Mouse (Mus musculus): ENCODE measurements around the gene Dclk3.

The Dclk3 gene

GRCm38 (mm10) chr9:111441151-111441550 is 2.3 kb downstream of the Dclk3 start:
- DNase-seq, result no peak

GRCm38 (mm10) chr9:111446204-111446603 is 7.3 kb downstream of the Dclk3 start:
- no peak for DNase-seq

- no peak for DNase-seq
Observed at GRCm38 (mm10) chr9:111448976-111449375, 10.1 kb downstream of the Dclk3 start.

- DNase-seq, result no peak
Observed at GRCm38 (mm10) chr9:111449880-111450279, 11.0 kb downstream of the Dclk3 start.

- no peak for DNase-seq
Observed at GRCm38 (mm10) chr9:111450853-111451404, 12.0 kb downstream of the Dclk3 start.

GRCm38 (mm10) chr9:111453895-111454294 is 15.0 kb downstream of the Dclk3 start:
- DNase-seq, result no peak

- DNase-seq, result no peak
Observed at GRCm38 (mm10) chr9:111457176-111457935, 18.5 kb downstream of the Dclk3 start.

- no peak for DNase-seq
Observed at GRCm38 (mm10) chr9:111457936-111458310, 19.0 kb downstream of the Dclk3 start.

- no peak for DNase-seq
Observed at GRCm38 (mm10) chr9:111459466-111459865, 20.6 kb downstream of the Dclk3 start.

GRCm38 (mm10) chr9:111460201-111460814 is 21.4 kb downstream of the Dclk3 start:
- no peak for DNase-seq

GRCm38 (mm10) chr9:111461415-111462103 is 22.7 kb downstream of the Dclk3 start:
- DNase-seq, result no peak

- no peak for DNase-seq
Observed at GRCm38 (mm10) chr9:111465666-111466065, 26.8 kb downstream of the Dclk3 start.

GRCm38 (mm10) chr9:111473686-111474457 is 35.0 kb downstream of the Dclk3 start:
- no peak for DNase-seq

GRCm38 (mm10) chr9:111474458-111474745 is 35.5 kb downstream of the Dclk3 start:
- no peak for DNase-seq

GRCm38 (mm10) chr9:111475281-111475680 is 36.4 kb downstream of the Dclk3 start:
- DNase-seq, result no peak

GRCm38 (mm10) chr9:111475973-111476372 is 37.1 kb downstream of the Dclk3 start:
- DNase-seq, result no peak

- no peak for DNase-seq
Observed at GRCm38 (mm10) chr9:111476479-111477016, 37.7 kb downstream of the Dclk3 start.

GRCm38 (mm10) chr9:111478853-111479490 is 40.1 kb downstream of the Dclk3 start:
- DNase-seq, result no peak

GRCm38 (mm10) chr9:111481011-111481410 is 42.1 kb downstream of the Dclk3 start:
- DNase-seq, result no peak

- DNase-seq, result no peak
Observed at GRCm38 (mm10) chr9:111486645-111487477, 48.0 kb downstream of the Dclk3 start.

GRCm38 (mm10) chr9:111490583-111490982 is 51.7 kb downstream of the Dclk3 start:
- DNase-seq, result no peak

All from cerebellum, adult 8-10 months (tissue).